Mouse (Mus musculus) embryonic facial prominence, embryonic 10.5 days (tissue): ENCODE results near the gene Glud1. TPM values are rescaled to one million over a fixed set of nuclear protein-coding genes. Genes with fewer than 3 reads are reported as not detected.
"Not testable (repeated sequence)": the region's sequence is repeated elsewhere in the genome, so short reads cannot be mapped to it uniquely, and the experiment has no call there.

Source experiments
- DNase-seq: peaks from one replicate; pipeline ENCODE4 v3.0.0-alpha.2; 2017; ENCODE audit warnings: low spot score
- H3K27ac ChIP-seq: fragments of 300-500 bp; sonication (generic); replicated peaks from 2 replicates; pipeline ENCODE4 v1.5.1; 2016; ENCODE audit warnings: mild to moderate bottlenecking
- H3K27me3 ChIP-seq: fragments of 300-500 bp; sonication (generic); replicated peaks from 2 replicates; pipeline ENCODE4 v1.6.1; 2016; ENCODE audit warnings: low read depth, mild to moderate bottlenecking; ENCODE audit not compliant: poor library complexity, severe bottlenecking
- H3K36me3 ChIP-seq: fragments of 300-500 bp; sonication (generic); replicated peaks from 2 replicates; pipeline ENCODE4 v1.6.1; 2016; ENCODE audit warnings: mild to moderate bottlenecking, moderate library complexity
- H3K4me1 ChIP-seq: fragments of 300-500 bp; sonication (generic); 2 replicates; pipeline ENCODE4 v1.6.1; 2016
- H3K4me3 ChIP-seq: fragments of 300-500 bp; sonication (generic); 2 replicates; pipeline ENCODE4 v1.5.1; 2016; ENCODE audit warnings: mild to moderate bottlenecking, moderate library complexity
- H3K9me3 ChIP-seq: fragments of 300-500 bp; sonication (generic); 2 replicates; pipeline ENCODE4 v1.6.1; 2016; ENCODE audit warnings: mild to moderate bottlenecking
- WGBS: fragments of 180-500 bp; shearing (Covaris S2); methylation state at CpG from one replicate; pipeline ENCODE4 v1.1.7; 2016; 5-methylcytosine and 5-hydroxymethylcytosine counted together
- polyA plus RNA-seq: library from polyadenylated mRNA; unstranded; fragments of >200 nt; fragmentation: Nextera tagmentation; extraction: Ambion mirVana; gene quantifications from 2 replicates; pipeline ENCODE4 v1.2.1, GENCODE M21; 2016

Glud1 gene
- polyA plus RNA-seq, 1 experiment from 2014 or later = 70.0 TPM

GRCm38 (mm10) chr14:34297038-34297437 is 13.5 kb upstream of the Glud1 start:
- Histone ChIP-seq H3K4me3 (no peak overlapping the region), H3K4me1 (peaks cover 3% of the 10 kb centered on the region; the same call in 1 of the 2 replicates), H3K27ac (no peak overlapping the region), H3K27me3 (no peaks in the 10 kb centered on the region), H3K36me3 (peaks cover 2% of the 10 kb centered on the region; the same call in 1 of the 2 replicates), H3K9me3 (no peaks in the 10 kb centered on the region)
- 67% methylated on average over 4 of the region's 4 CpGs for WGBS
- no peak for DNase-seq

GRCm38 (mm10) chr14:34297634-34298033 is 12.9 kb upstream of the Glud1 start:
- H3K4me1 ChIP-seq = peaks cover 3% of the 10 kb centered on the region; the same call in 1 of the 2 replicates
- H3K9me3 ChIP-seq = no peaks in the 10 kb centered on the region
- H3K36me3 ChIP-seq = peaks cover 4% of the 10 kb centered on the region; the same call in 1 of the 2 replicates
- no peaks in the 10 kb centered on the region for H3K27me3 ChIP-seq
- 42% methylated on average over 2 of the region's 2 CpGs for WGBS
- H3K27ac ChIP-seq = no peak overlapping the region
- H3K4me3 ChIP-seq = no peak overlapping the region
- DNase-seq = no peak

GRCm38 (mm10) chr14:34298871-34299700 is 11.4 kb upstream of the Glud1 start:
- no peak for DNase-seq
- 82% methylated on average over 11 of the region's 11 CpGs for WGBS
- Histone ChIP-seq H3K4me1 (peaks cover 3% of the 10 kb centered on the region; the same call in 1 of the 2 replicates), H3K4me3 (no peak overlapping the region), H3K27me3 (no peaks in the 10 kb centered on the region), H3K27ac (no peak overlapping the region), H3K36me3 (peaks cover 4% of the 10 kb centered on the region; the same call in 1 of the 2 replicates), H3K9me3 (no peaks in the 10 kb centered on the region)

GRCm38 (mm10) chr14:34302681-34303242 is 7.8 kb upstream of the Glud1 start:
- DNase-seq = no peak
- Histone ChIP-seq H3K4me3 (no peak overlapping the region), H3K36me3 (peaks cover 4% of the 10 kb centered on the region; the same call in 1 of the 2 replicates), H3K9me3 (no peaks in the 10 kb centered on the region), H3K27me3 (no peaks in the 10 kb centered on the region), H3K27ac (no peak overlapping the region), H3K4me1 (peaks cover under 1% of the 10 kb centered on the region; the same call in 1 of the 2 replicates)
- 82% methylated on average over 5 of the region's 5 CpGs for WGBS

GRCm38 (mm10) chr14:34303265-34303680 is 7.3 kb upstream of the Glud1 start:
- H3K9me3 ChIP-seq = no peaks in the 10 kb centered on the region
- no peaks in the 10 kb centered on the region for H3K27me3 ChIP-seq
- peaks cover 4% of the 10 kb centered on the region; the same call in 1 of the 2 replicates for H3K36me3 ChIP-seq
- 45% methylated on average over 5 of the region's 5 CpGs for WGBS
- no peaks in the 10 kb centered on the region for H3K4me1 ChIP-seq
- H3K4me3 ChIP-seq = no peak overlapping the region
- no peak for DNase-seq
- H3K27ac ChIP-seq = no peak overlapping the region

GRCm38 (mm10) chr14:34309266-34309665 is 1.3 kb upstream of the Glud1 start:
- H3K27me3 ChIP-seq = no peaks in the 10 kb centered on the region
- peaks cover 23% of the 10 kb centered on the region for H3K4me1 ChIP-seq
- no peak overlapping the region; the same call in 1 of the 2 replicates for H3K27ac ChIP-seq
- H3K9me3 ChIP-seq = no peaks in the 10 kb centered on the region
- peaks cover 5% of the 10 kb centered on the region for H3K36me3 ChIP-seq
- 90% methylated on average over 4 of the region's 4 CpGs for WGBS
- H3K4me3 ChIP-seq = peak overlapping the region; percentile 92; the same call in 1 of the 2 replicates
- no peak for DNase-seq

- Histone ChIP-seq H3K4me3 (peak overlapping the region; percentile 92), H3K9me3 (no peaks in the 10 kb centered on the region), H3K27ac (peak overlapping the region; percentile 97), H3K27me3 (no peaks in the 10 kb centered on the region), H3K4me1 (peaks cover 23% of the 10 kb centered on the region), H3K36me3 (peaks cover 5% of the 10 kb centered on the region)
- whole genome bisulfite sequencing = 8% methylated on average over 5 of the region's 5 CpGs
- no peak for DNase-seq
Measured at GRCm38 (mm10) chr14:34309907-34310233, 657 bp upstream of the Glud1 start.

- Histone ChIP-seq H3K4me3 (peak overlapping the region; percentile 92), H3K36me3 (peaks cover 5% of the 10 kb centered on the region), H3K27ac (peak overlapping the region; percentile 97), H3K27me3 (no peaks in the 10 kb centered on the region), H3K4me1 (peaks cover 23% of the 10 kb centered on the region), H3K9me3 (no peaks in the 10 kb centered on the region)
- DNase-seq = peak; percentile 67
- under 1% methylated on average over 47 of the region's 47 CpGs for WGBS
Measured at GRCm38 (mm10) chr14:34311021-34311631, 599 bp downstream of the Glud1 start.

- H3K36me3 ChIP-seq = peaks cover 10% of the 10 kb centered on the region
- H3K4me1 ChIP-seq = peaks cover 23% of the 10 kb centered on the region
- H3K27me3 ChIP-seq = no peaks in the 10 kb centered on the region
- peak overlapping the region; percentile 92 for H3K4me3 ChIP-seq
- DNase-seq = peak; percentile 28
- 0 out of 2 replicates have a peak overlapping the region, but pooled peaks have one; percentile 97 for H3K27ac ChIP-seq
- no peaks in the 10 kb centered on the region for H3K9me3 ChIP-seq
- WGBS = 3% methylated on average over 4 of the region's 4 CpGs
Measured at GRCm38 (mm10) chr14:34311691-34312090, 1.2 kb downstream of the Glud1 start.

GRCm38 (mm10) chr14:34312339-34313048 is 2.0 kb downstream of the Glud1 start:
- peaks cover 23% of the 10 kb centered on the region for H3K4me1 ChIP-seq
- no peak for DNase-seq
- H3K27me3 ChIP-seq = no peaks in the 10 kb centered on the region
- peak overlapping the region; percentile 92 for H3K4me3 ChIP-seq
- H3K9me3 ChIP-seq = no peaks in the 10 kb centered on the region
- 22% methylated on average over 6 of the region's 6 CpGs for WGBS
- H3K27ac ChIP-seq = peak overlapping the region; percentile 19; the same call in 1 of the 2 replicates
- peaks cover 18% of the 10 kb centered on the region for H3K36me3 ChIP-seq

- no peak overlapping the region for H3K4me3 ChIP-seq
- 96% methylated on average over 3 of the region's 3 CpGs for WGBS
- peaks cover 29% of the 10 kb centered on the region for H3K36me3 ChIP-seq
- H3K9me3 ChIP-seq = no peaks in the 10 kb centered on the region
- H3K27me3 ChIP-seq = no peaks in the 10 kb centered on the region
- DNase-seq = no peak
- H3K4me1 ChIP-seq = peaks cover 23% of the 10 kb centered on the region
- no peak overlapping the region for H3K27ac ChIP-seq
Measured at GRCm38 (mm10) chr14:34313612-34314011, 3.1 kb downstream of the Glud1 start.

GRCm38 (mm10) chr14:34314383-34314782 is 3.9 kb downstream of the Glud1 start:
- H3K27ac ChIP-seq, H3K4me3 ChIP-seq, H3K27me3 ChIP-seq, H3K9me3 ChIP-seq, DNase-seq: not testable (repeated sequence)
- peaks cover 37% of the 10 kb centered on the region for H3K36me3 ChIP-seq
- H3K4me1 ChIP-seq = peaks cover 23% of the 10 kb centered on the region
- WGBS = 91% methylated on average over 8 of the region's 8 CpGs
